Mouse (Mus musculus): ENCODE results near the gene Cd82. TPM values are rescaled to one million over a fixed set of nuclear protein-coding genes. Genes with fewer than 3 reads are reported as not detected.

The Cd82 gene
- total and polyA plus RNA-seq, 3 experiments = 177 to 294 (median 215) TPM

DNA sequence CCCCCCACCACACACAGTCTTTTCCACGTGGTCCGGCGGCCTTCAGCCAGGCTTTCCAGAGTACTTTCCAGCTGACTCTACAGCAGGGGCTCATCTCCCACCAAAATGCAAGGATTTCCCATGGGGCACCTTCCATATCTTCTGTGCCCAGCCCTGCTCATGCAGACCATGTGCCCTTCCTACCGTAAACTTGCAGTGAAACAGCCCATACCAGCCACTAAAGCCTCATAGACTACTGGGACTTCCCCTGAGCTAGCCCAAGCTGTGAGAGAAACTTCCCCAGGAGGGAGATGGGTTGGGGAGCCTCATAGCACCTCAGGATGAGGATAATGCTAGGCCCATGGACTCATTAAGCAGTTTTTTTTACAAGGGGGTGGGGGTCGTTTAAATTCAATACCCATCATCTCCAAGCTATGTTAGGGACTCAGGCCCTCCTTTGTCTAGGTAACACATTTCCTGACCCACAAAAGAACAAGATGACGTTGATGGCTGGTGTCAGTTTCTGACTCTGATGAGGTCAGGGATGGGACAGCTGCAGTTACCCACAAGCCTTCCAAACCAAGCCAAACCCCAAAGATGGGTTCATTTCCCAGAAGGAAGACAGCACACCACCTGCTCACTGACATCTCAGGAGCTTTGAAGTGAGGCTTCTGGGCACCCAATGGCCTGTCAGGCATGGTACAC, 2.0 kb downstream of the Cd82 start:
- Histone ChIP-seq H3K9me3 (replicated peaks; ENCODE audit: low read length) (no peaks in the 10 kb centered on the region), H3K27ac (ENCODE audit: insufficient read depth, low read depth) (peak overlapping the region; percentile 76), H3K27me3 (replicated peaks) (no peaks in the 10 kb centered on the region), H3K79me2 (replicated peaks; ENCODE audit: control insufficient read depth, extremely low read depth, insufficient read depth, poor library complexity, severe bottlenecking) (peaks cover 52% of the 10 kb centered on the region), H3K4me1 (ENCODE audit: control insufficient read depth in 1 of 2, insufficient read depth in 2 of 2) (peaks cover 29 to 64% of the 10 kb centered on the region in 2 experiments), H3K36me3 (replicated peaks in 1 of 2; ENCODE audit: control insufficient read depth in 1 of 2, insufficient read depth in 1 of 2, low read length in 1 of 2) (peaks cover 11 to 30% of the 10 kb centered on the region in 2 experiments), H3K4me2 (ENCODE audit: insufficient read depth, low read depth, poor library complexity, severe bottlenecking) (peak overlapping the region; percentile 86), H3K4me3 (replicated peaks in 1 of 3; ENCODE audit: low read depth in 2 of 3, low read length in 2 of 3, poor library complexity in 1 of 3) (peak overlapping the region; percentile 68 to 72 (median 70)), H3K9ac (ENCODE audit: insufficient read depth, low read depth) (peak overlapping the region; percentile 65)
- no peak for TF ChIP-seq POLR2AphosphoS2 (IDR thresholded peaks at IDR 0.05; ENCODE audit: low read depth, low read length)
- peak; percentile 67; the same call in 1 of the 2 replicates for TF ChIP-seq CHD1 (IDR thresholded peaks at IDR 0.05; ENCODE audit: low read depth, low read length)
- TF ChIP-seq JUN (IDR thresholded peaks at IDR 0.05; ENCODE audit: insufficient read depth, low read depth, low read length) = peak; percentile 45; the same call in 1 of the 2 replicates
- TF ChIP-seq MXI1 (IDR thresholded peaks at IDR 0.05; ENCODE audit: low read depth, low read length) = peak; percentile 98
- TF ChIP-seq SIN3A (IDR thresholded peaks at IDR 0.05; ENCODE audit: low read length) = peak; percentile 85
- peak; percentile 11; the same call in 1 of the 2 replicates for TF ChIP-seq RCOR1 (conservative IDR thresholded peaks at IDR 0.05; ENCODE audit: low read depth, low read length)
- TF ChIP-seq UBTF (IDR thresholded peaks at IDR 0.05; ENCODE audit: low read depth, low read length) = no peak
- TF ChIP-seq RAD21 (IDR thresholded peaks at IDR 0.05; ENCODE audit: low read depth, low read length) = no peak
- TF ChIP-seq EP300 (IDR thresholded peaks at IDR 0.05; ENCODE audit: low read length) = peak; percentile 75; the same call in 1 of the 2 replicates
- TF ChIP-seq NELFE (IDR thresholded peaks at IDR 0.05; ENCODE audit: low read depth, low read length) = peak; percentile 43; the same call in 1 of the 2 replicates
- TF ChIP-seq POLR2A (IDR thresholded peaks at IDR 0.05; ENCODE audit: low read depth, low read length) = 0 out of 2 replicates have a peak, but pooled peaks have one; percentile 16
- TF ChIP-seq ETS1 (conservative IDR thresholded peaks at IDR 0.05; ENCODE audit: low read depth, low read length) = peak; percentile 89
- TF ChIP-seq CHD2 (IDR thresholded peaks at IDR 0.05; ENCODE audit: low read length) = no peak
- TF ChIP-seq MEF2A (IDR thresholded peaks at IDR 0.05; ENCODE audit: borderline replicate concordance, low read depth, low read length) = 0 out of 2 replicates have a peak, but pooled peaks have one; percentile 35
- TF ChIP-seq IRF4 (IDR thresholded peaks at IDR 0.05; ENCODE audit: low read depth, low read length) = peak; percentile 57
- TF ChIP-seq JUND (conservative IDR thresholded peaks at IDR 0.05; ENCODE audit: low read depth, low read length) = 0 out of 2 replicates have a peak, but pooled peaks have one; percentile 27
- TF ChIP-seq E2F4 (IDR thresholded peaks at IDR 0.05; ENCODE audit: insufficient replicate concordance, low read depth, low read length) = no peak
- TF ChIP-seq ZNF384 (IDR thresholded peaks at IDR 0.05; ENCODE audit: low read depth, low read length) = 0 out of 2 replicates have a peak, but pooled peaks have one; percentile 49
- no peak for TF ChIP-seq CTCF (conservative IDR thresholded peaks at IDR 0.05 in 1 of 2, IDR thresholded peaks at IDR 0.05 in 1 of 2; ENCODE audit: low read depth in 2 of 2, low read length in 2 of 2)
- TF ChIP-seq MAX (IDR thresholded peaks at IDR 0.05; ENCODE audit: low read length) = peak; percentile 92
- no peak for TF ChIP-seq NRF1 (IDR thresholded peaks at IDR 0.05; ENCODE audit: low read depth, low read length)
- peak; percentile 65 for TF ChIP-seq BHLHE40 (IDR thresholded peaks at IDR 0.05; ENCODE audit: low read depth, low read length)
- TF ChIP-seq MYC (IDR thresholded peaks at IDR 0.05; ENCODE audit: low read depth, low read length) = peak; percentile 85
- TF ChIP-seq TCF12 (IDR thresholded peaks at IDR 0.05; ENCODE audit: low read depth, low read length) = peak; percentile 63; the same call in 1 of the 2 replicates
- peak; percentile 40; the same call in 1 of the 2 replicates for TF ChIP-seq MAZ (IDR thresholded peaks at IDR 0.05; ENCODE audit: low read depth, low read length)
- TF ChIP-seq KAT2A (IDR thresholded peaks at IDR 0.05; ENCODE audit: insufficient replicate concordance, low read length) = no peak
- no peak for TF ChIP-seq ZKSCAN1 (IDR thresholded peaks at IDR 0.05; ENCODE audit: borderline replicate concordance, low read depth, low read length)
- dilution Hi-C loops (cut with MboI; ENCODE audit: extremely low pct_ligation_motif_present, extremely low pct_unique_long_range_greater_than_20kb, low sequenced_read_pairs) = no loop called here
- DNase-seq (ENCODE audit: extremely low read depth) = peak; percentile 69
- in situ Hi-C loops (cut with MboI; ENCODE audit: low pct_ligation_motif_present, low pct_unique_long_range_greater_than_20kb, low sequenced_read_pairs) = no loop called here
